Mouse (Mus musculus): ENCODE measurements around the gene Pxn. TPM values are rescaled to one million over a fixed set of nuclear protein-coding genes. Genes with fewer than 3 reads are reported as not detected.
"Not testable (repeated sequence)": the region's sequence is repeated elsewhere in the genome, so short reads cannot be mapped to it uniquely, and the experiment has no call there.

Pxn gene
- polyA plus RNA-seq, 1 experiment = 120 TPM

- no peak overlapping the region for H3K4me2 ChIP-seq (ENCODE audit: low read depth)
- H3K79me2 ChIP-seq (ENCODE audit: control insufficient read depth, insufficient read depth) = peaks cover 87% of the 10 kb centered on the region
- TF ChIP-seq MYOD1 (IDR thresholded peaks at IDR 0.05; ENCODE audit: control insufficient read depth in 1 of 3, insufficient read length in 2 of 3, low read depth in 2 of 3) (no peak), REST (IDR thresholded peaks at IDR 0.05; ENCODE audit: insufficient read depth, insufficient read length) (no peak), TCF12 (IDR thresholded peaks at IDR 0.05; ENCODE audit: insufficient read depth, poor library complexity, severe bottlenecking) (no peak), POLR2A (IDR thresholded peaks at IDR 0.05; ENCODE audit: insufficient read length, low read depth) (no peak)
- no peak overlapping the region for H3ac ChIP-seq (ENCODE audit: control insufficient read depth, insufficient read length)
- no peak overlapping the region for H3K4me3 ChIP-seq
- peaks cover 5% of the 10 kb centered on the region for H3K36me3 ChIP-seq (ENCODE audit: control insufficient read depth, insufficient read depth)
- H3K27me3 ChIP-seq (ENCODE audit: control insufficient read depth, insufficient read depth, insufficient read length) = no peaks in the 10 kb centered on the region
Observed at GRCm38 (mm10) chr5:115516081-115516907, 9.8 kb downstream of the Pxn start.

DNA sequence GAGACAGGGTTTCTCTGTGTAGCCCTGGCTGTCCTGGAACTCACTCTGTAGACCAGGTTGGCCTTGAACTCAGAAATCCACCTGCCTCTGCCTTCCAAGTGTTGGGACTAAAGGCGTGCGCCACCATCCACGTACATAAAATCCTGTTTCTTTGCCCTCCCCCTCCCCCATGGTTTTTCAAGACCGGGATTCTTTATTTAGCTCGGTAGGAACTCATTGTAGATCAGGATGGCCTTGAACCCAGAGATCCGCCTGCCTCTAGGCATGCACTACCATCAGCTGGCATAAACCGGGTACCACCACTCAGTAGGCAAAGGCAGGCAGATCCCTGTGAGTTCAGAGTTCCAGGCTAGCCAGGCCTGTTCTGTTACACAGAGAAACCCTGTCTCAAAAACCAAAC, 10.4 kb downstream of the Pxn start:
- Histone ChIP-seq H3K4me3 (no peak overlapping the region), H3K27me3 (ENCODE audit: control insufficient read depth, insufficient read depth, insufficient read length) (no peaks in the 10 kb centered on the region), H3K4me2 (ENCODE audit: low read depth) (no peak overlapping the region)

GRCm38 (mm10) chr5:115517501-115517900, 11.0 kb downstream of the Pxn start:
- peaks cover 77% of the 10 kb centered on the region for H3K79me2 ChIP-seq (ENCODE audit: control insufficient read depth, insufficient read depth)
- no peaks in the 10 kb centered on the region for H3K27me3 ChIP-seq (ENCODE audit: control insufficient read depth, insufficient read depth, insufficient read length)

More for the DNA sequence above, 10.4 kb downstream of the Pxn start:
- H3K36me3 ChIP-seq (ENCODE audit: control insufficient read depth, insufficient read depth) = peaks cover 5% of the 10 kb centered on the region
- peaks cover 82% of the 10 kb centered on the region for H3K79me2 ChIP-seq (ENCODE audit: control insufficient read depth, insufficient read depth)
- H3ac ChIP-seq (ENCODE audit: control insufficient read depth, insufficient read length) = no peak overlapping the region
- no peak for TF ChIP-seq CEBPB (IDR thresholded peaks at IDR 0.05; ENCODE audit: insufficient read depth, poor library complexity, severe bottlenecking)
- TF ChIP-seq E2F4 (IDR thresholded peaks at IDR 0.05; ENCODE audit: insufficient read depth) = no peak
- TF ChIP-seq MYOG (IDR thresholded peaks at IDR 0.05; ENCODE audit: control insufficient read depth in 1 of 3, insufficient read depth in 1 of 3, insufficient read length in 2 of 3, low read depth in 2 of 3) = no peak

GRCm38 (mm10) chr5:115518214-115518613, 11.7 kb downstream of the Pxn start:
- H3K36me3 ChIP-seq (ENCODE audit: control insufficient read depth, insufficient read depth) = not testable (repeated sequence)
- H3K79me2 ChIP-seq (ENCODE audit: control insufficient read depth, insufficient read depth) = peaks cover 73% of the 10 kb centered on the region

More at GRCm38 (mm10) chr5:115517501-115517900, 11.0 kb downstream of the Pxn start:
- Histone ChIP-seq H3K4me2 (ENCODE audit: low read depth) (no peak overlapping the region), H3K4me3 (no peak overlapping the region), H3K36me3 (ENCODE audit: control insufficient read depth, insufficient read depth) (peaks cover 5% of the 10 kb centered on the region), H3ac (ENCODE audit: control insufficient read depth, insufficient read length) (no peak overlapping the region)
- TF ChIP-seq CEBPB (IDR thresholded peaks at IDR 0.05; ENCODE audit: insufficient read depth, poor library complexity, severe bottlenecking) = no peak
- no peak for TF ChIP-seq TCF3 (IDR thresholded peaks at IDR 0.05; ENCODE audit: insufficient read length, low read depth)
- no peak for TF ChIP-seq POLR2A (IDR thresholded peaks at IDR 0.05; ENCODE audit: insufficient read length, low read depth)
- TF ChIP-seq TCF12 (IDR thresholded peaks at IDR 0.05; ENCODE audit: insufficient read depth, poor library complexity, severe bottlenecking) = no peak
- TF ChIP-seq POLR2AphosphoS2 (IDR thresholded peaks at IDR 0.05; ENCODE audit: insufficient read length, low read depth) = no peak

GRCm38 (mm10) chr5:115520325-115520869, 13.9 kb downstream of the Pxn start:
- Histone ChIP-seq H3K4me3 (no peak overlapping the region), H3K27me3 (ENCODE audit: control insufficient read depth, insufficient read depth, insufficient read length) (no peaks in the 10 kb centered on the region), H3K79me2 (ENCODE audit: control insufficient read depth, insufficient read depth) (peaks cover 74% of the 10 kb centered on the region), H3ac (ENCODE audit: control insufficient read depth, insufficient read length) (no peak overlapping the region), H3K4me2 (ENCODE audit: low read depth) (no peak overlapping the region), H3K36me3 (ENCODE audit: control insufficient read depth, insufficient read depth) (no peaks in the 10 kb centered on the region)
- no peak for TF ChIP-seq SRF (IDR thresholded peaks at IDR 0.05; ENCODE audit: control insufficient read depth, insufficient read length, low read depth)
- no peak for TF ChIP-seq POLR2AphosphoS2 (IDR thresholded peaks at IDR 0.05; ENCODE audit: insufficient read length, low read depth)
- TF ChIP-seq POLR2A (IDR thresholded peaks at IDR 0.05; ENCODE audit: insufficient read length, low read depth) = no peak
- TF ChIP-seq MYOG (IDR thresholded peaks at IDR 0.05; ENCODE audit: control insufficient read depth in 1 of 3, insufficient read depth in 1 of 3, insufficient read length in 2 of 3, low read depth in 2 of 3) = no peak
- TF ChIP-seq TCF12 (IDR thresholded peaks at IDR 0.05; ENCODE audit: insufficient read depth, poor library complexity, severe bottlenecking) = no peak
- TF ChIP-seq CEBPB (IDR thresholded peaks at IDR 0.05; ENCODE audit: insufficient read depth, poor library complexity, severe bottlenecking) = no peak
- TF ChIP-seq REST (IDR thresholded peaks at IDR 0.05; ENCODE audit: insufficient read depth, insufficient read length) = no peak
- TF ChIP-seq MYOD1 (IDR thresholded peaks at IDR 0.05; ENCODE audit: control insufficient read depth in 1 of 3, insufficient read length in 2 of 3, low read depth in 2 of 3) = no peak
- TF ChIP-seq MAX (IDR thresholded peaks at IDR 0.05; ENCODE audit: low read depth) = no peak
- no peak for TF ChIP-seq USF1 (IDR thresholded peaks at IDR 0.05; ENCODE audit: low read depth)
- no peak for TF ChIP-seq TCF3 (IDR thresholded peaks at IDR 0.05; ENCODE audit: insufficient read length, low read depth)
- no peak for TF ChIP-seq E2F4 (IDR thresholded peaks at IDR 0.05; ENCODE audit: insufficient read depth)

More at GRCm38 (mm10) chr5:115518214-115518613, 11.7 kb downstream of the Pxn start:
- not testable (repeated sequence) for H3ac ChIP-seq (ENCODE audit: control insufficient read depth, insufficient read length); H3K4me3 ChIP-seq; H3K4me2 ChIP-seq (ENCODE audit: low read depth); H3K27me3 ChIP-seq (ENCODE audit: control insufficient read depth, insufficient read depth, insufficient read length)
